Mouse (Mus musculus) small intestine, adult 2 months (tissue): Measurements from ENCODE around the gene Sparcl1. TPM values are rescaled to one million over a fixed set of nuclear protein-coding genes. Genes with fewer than 3 reads are reported as not detected.
A peak's percentile ranks its signal among the peaks of the same experiment; 100 is the strongest.

ENCODE experiments used
- H3K27ac ChIP-seq: fragments of 200-500 bp; 2 replicates; pipeline ENCODE4 v1.5.1; 2012; ENCODE audit warnings: low read depth, low read length, control low read depth, inconsistent platforms; ENCODE audit not compliant: insufficient read depth
- H3K27me3 ChIP-seq: fragments of 200-500 bp; 2 replicates; pipeline ENCODE4 v1.6.1; 2012; ENCODE audit warnings: mild to moderate bottlenecking, moderate library complexity, low read length, inconsistent platforms; ENCODE audit not compliant: control insufficient read depth, insufficient read depth
- H3K36me3 ChIP-seq: fragments of 200-500 bp; 2 replicates; pipeline ENCODE4 v1.6.1; 2012; ENCODE audit warnings: mild to moderate bottlenecking, low read length, control low read depth, inconsistent platforms; ENCODE audit not compliant: control insufficient read depth, insufficient read depth
- H3K4me1 ChIP-seq: fragments of 200-500 bp; 2 replicates; pipeline ENCODE4 v1.6.1; 2012; ENCODE audit warnings: low read length, inconsistent platforms, mixed read lengths; ENCODE audit not compliant: control insufficient read depth, insufficient read depth, insufficient read length
- H3K4me3 ChIP-seq: fragments of 200-500 bp; 2 replicates; pipeline ENCODE4 v1.5.1; 2012; ENCODE audit warnings: low read depth, mild to moderate bottlenecking, control low read depth, inconsistent platforms, low read length, moderate library complexity
- CTCF ChIP-seq: fragments of 200-500 bp; IDR thresholded peaks from 2 replicates; pipeline ENCODE4 v1.5.1; 2012; ENCODE audit warnings: low read depth, mild to moderate bottlenecking, control low read depth, inconsistent platforms, low read length, moderate library complexity, mixed read lengths; ENCODE audit not compliant: insufficient replicate concordance, insufficient read length; ENCODE audit errors: extremely low read depth
- POLR2A ChIP-seq: fragments of 200-500 bp; IDR thresholded peaks from 2 replicates; pipeline ENCODE4 v1.6.1; 2012; ENCODE audit warnings: low read depth, mild to moderate bottlenecking, control low read depth, inconsistent platforms, low read length, moderate library complexity
- WGBS: fragments of 180-500 bp; shearing (Covaris S2); methylation state at CpG from one replicate; pipeline ENCODE4 v1.1.7; 2018; 5-methylcytosine and 5-hydroxymethylcytosine counted together
- polyA plus RNA-seq: library from polyadenylated mRNA; depleted of rRNA; stranded (reverse); fragments of >200 nt; gene quantifications from 2 replicates; pipeline ENCODE4 v1.2.3, GENCODE M21; 2012; rRNA removed

Sparcl1 gene
- polyA plus RNA-seq: 24.3 and 28.8 TPM in 2 replicates

DNA sequence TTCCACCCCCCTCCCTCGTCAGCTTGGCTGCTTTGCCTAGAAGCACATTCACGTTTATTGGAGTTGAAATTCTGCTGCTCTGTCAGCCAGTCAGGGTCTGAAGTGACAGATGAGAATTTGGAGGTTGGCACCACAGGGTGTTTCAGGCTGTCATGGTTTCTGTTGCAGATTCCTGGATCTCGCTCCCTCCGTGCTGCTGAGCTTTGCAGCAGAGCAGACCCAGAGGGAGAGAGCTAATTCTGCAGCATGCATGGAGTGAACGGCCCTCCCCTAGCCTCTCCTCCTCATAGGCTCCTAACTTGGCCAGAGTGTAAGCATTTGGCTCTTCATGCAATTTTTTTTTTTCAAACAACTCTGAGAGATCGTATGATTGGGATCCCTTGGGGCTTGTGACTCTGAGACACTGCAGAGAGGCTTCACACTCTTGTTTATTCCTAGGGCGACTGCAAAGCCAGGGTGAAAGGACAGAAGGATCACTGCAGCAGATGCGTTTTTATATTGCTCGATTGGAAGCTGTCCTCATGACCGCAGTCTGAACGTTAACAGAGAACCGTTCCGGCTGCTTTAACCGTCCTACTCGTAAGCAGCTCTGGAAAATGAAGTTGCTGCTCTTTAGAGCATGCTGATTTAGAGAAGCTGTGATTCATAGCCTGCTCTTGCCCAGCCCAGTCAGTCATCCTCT, at the start of gene Sparcl1:
Gene Sparcl1, minus strand, starts transcription at position 243 of the 682 bp plus-strand sequence.
- Histone ChIP-seq H3K36me3 (no peaks in the 10 kb centered on the region), H3K4me3 (peak within 1 kb of the TSS; percentile 56), H3K4me1 (peaks cover 2% of the 10 kb centered on the region; the same call in 1 of the 2 replicates), H3K27ac (peak within 1 kb of the TSS; percentile 87), H3K27me3 (no peaks in the 10 kb centered on the region)
- 70% methylated on average over 15 of the region's 15 CpGs for WGBS
- TF ChIP-seq POLR2A (peak; percentile 39; the same call in 1 of the 2 replicates), CTCF (no peak)

DNA sequence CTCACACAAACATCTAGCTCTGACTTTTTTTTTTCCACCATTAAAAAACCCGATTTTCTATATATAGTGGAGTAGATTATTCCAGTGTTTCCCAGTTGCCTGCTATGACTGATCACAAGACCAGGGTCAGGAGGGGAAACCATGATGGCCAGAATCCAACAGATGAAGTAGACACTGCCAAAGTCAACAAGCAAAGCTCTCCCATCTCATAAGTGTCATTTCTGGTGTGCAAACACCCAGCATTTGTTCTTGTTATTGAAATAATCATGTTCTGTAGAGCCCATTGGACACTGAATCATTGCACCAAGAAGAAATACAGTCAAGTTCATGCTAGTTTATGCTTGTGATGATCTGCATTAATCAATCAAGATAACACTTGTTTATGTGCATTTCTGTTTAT, 47.9 kb upstream of the Sparcl1 start:
- Histone ChIP-seq H3K27ac (no peak overlapping the region), H3K4me1 (no peaks in the 10 kb centered on the region), H3K4me3 (no peak overlapping the region), H3K27me3 (no peaks in the 10 kb centered on the region), H3K36me3 (no peaks in the 10 kb centered on the region)
- TF ChIP-seq CTCF (no peak), POLR2A (no peak)
- WGBS: 71% methylated on average over 1 of the region's 1 CpGs

DNA sequence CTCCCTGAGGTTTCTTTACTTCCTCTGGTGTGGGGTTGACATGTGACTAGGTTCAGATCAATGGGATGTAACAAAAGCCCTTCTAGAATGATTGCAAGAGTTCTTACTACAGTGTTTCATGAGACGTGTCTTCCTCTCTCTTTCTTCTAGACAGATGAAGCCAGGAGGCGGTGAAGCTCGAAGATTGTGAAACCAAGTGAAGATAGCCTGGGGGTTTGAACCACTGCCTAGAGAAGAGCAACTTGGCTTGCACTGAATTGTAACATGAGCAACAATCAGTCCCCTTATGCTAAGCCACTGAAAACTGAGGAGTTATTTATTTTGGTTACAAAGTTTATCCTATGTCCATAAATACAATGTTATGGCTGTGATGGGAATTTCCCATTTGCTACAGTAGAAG, 47.0 kb upstream of the Sparcl1 start:
- H3K4me1 ChIP-seq: no peaks in the 10 kb centered on the region
- no peak for TF ChIP-seq POLR2A
- TF ChIP-seq CTCF: no peak
- no peaks in the 10 kb centered on the region for H3K27me3 ChIP-seq
- H3K27ac ChIP-seq: no peak overlapping the region
- H3K36me3 ChIP-seq: no peaks in the 10 kb centered on the region
- H3K4me3 ChIP-seq: no peak overlapping the region
- 87% methylated on average over 3 of the region's 3 CpGs for WGBS

DNA sequence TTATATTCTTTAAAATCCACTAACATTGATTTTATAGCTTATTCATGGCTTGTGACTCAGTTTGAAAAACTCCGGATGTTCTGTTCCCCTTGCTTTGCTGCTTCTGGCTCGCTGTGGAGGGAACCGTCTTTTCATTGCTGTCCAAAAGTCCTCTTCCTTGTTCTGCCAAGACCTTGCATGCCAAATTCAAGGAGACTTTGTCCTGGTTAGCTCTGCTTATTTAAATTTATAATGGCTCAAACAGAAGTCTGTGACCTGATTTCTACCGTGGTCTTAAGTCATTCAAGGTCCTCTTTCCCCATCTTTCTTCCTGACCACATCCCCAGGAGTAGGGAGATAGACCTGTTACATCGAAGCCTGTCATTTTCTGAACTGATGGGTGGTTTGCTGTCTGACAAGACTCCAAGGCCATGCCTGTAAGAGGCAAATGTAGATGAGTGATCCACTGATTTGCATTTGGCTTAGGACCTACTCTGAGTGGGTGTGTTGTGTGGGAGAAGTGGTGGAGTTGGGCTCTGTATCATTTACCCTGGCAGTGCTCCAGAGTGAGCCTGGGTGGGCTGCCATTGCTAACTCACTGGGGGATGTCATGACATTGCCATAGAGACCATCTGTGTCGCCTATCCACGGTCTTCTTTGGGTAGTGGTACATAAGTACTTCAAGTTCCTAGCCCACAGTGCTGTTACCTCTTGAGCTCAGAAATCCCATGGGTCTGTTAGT, 45.0 kb upstream of the Sparcl1 start:
- no peak overlapping the region for H3K27ac ChIP-seq
- 58% methylated on average over 7 of the region's 7 CpGs for WGBS

DNA sequence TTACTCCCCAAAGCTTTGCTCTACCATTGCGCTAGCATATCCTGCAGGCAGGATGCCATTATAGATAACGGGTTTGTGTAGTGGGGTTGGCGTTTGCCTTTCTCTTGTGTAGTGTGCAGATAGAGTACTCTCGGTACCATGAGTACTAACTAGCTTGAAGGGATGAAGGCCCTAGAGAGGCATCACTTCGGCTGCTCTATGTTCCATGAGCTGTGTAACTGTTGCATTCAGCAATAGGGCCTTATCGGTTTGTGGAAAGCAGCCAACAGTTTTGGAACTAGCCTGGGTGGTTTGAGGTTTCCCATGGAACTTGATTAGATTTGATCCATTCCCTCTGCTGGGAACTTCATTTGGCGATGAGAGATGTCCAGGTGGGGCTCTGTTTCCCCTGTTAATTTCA, 44.2 kb upstream of the Sparcl1 start:
- TF ChIP-seq POLR2A (no peak), CTCF (no peak)
- H3K27me3 ChIP-seq: no peaks in the 10 kb centered on the region
- 84% methylated on average over 7 of the region's 7 CpGs for WGBS
- no peaks in the 10 kb centered on the region for H3K4me1 ChIP-seq
- H3K27ac ChIP-seq: no peak overlapping the region
- H3K36me3 ChIP-seq: no peaks in the 10 kb centered on the region
- H3K4me3 ChIP-seq: no peak overlapping the region

More for the DNA sequence above, 45.0 kb upstream of the Sparcl1 start:
- TF ChIP-seq POLR2A: no peak
- no peak for TF ChIP-seq CTCF
- Histone ChIP-seq H3K36me3 (no peaks in the 10 kb centered on the region), H3K4me3 (no peak overlapping the region), H3K4me1 (no peaks in the 10 kb centered on the region), H3K27me3 (no peaks in the 10 kb centered on the region)

DNA sequence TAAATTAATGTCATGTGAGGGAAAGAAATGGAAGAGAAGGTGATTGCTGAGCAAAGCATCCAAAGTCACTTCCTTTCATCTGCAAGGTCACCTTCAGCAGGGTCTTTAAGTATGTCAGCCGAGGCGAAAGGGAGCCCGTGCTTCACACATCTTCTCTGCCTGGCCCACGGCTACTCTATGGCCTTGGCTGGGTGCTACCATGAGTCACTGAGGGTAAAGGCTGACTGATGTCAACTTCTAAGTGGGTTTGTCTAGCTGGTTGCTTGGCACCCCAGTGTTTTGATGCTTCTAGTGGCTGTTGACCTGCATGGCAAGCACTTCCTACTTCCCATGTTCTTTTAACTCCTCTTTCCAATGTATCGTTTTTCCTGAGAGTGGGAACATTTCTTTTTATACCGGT, 36.7 kb upstream of the Sparcl1 start:
- TF ChIP-seq POLR2A (no peak), CTCF (no peak)
- H3K27me3 ChIP-seq: no peaks in the 10 kb centered on the region
- WGBS: 88% methylated on average over 6 of the region's 6 CpGs

DNA sequence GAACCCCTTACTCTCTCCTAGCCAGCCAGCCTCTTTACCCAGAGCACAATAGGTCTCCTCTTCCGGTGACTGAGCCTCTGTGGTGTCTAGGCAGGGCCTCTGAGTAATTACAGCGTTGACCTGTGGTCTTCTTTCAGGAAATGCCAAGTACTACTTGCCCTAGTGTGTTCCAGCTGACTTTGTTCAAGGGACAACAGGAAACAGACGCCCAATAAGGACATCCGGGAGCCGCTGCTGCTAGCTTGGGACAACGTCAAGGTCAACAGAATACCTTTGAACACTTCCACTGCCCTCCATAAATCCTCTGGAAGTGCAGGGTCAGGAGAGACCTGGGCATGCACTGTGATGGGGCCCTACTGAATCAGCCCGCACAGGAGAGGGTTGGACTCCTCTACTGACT, 35.8 kb upstream of the Sparcl1 start:
- H3K36me3 ChIP-seq: no peaks in the 10 kb centered on the region
- no peak overlapping the region for H3K4me3 ChIP-seq
- TF ChIP-seq CTCF (no peak), POLR2A (no peak)
- H3K27ac ChIP-seq: no peak overlapping the region
- no peaks in the 10 kb centered on the region for H3K27me3 ChIP-seq
- no peaks in the 10 kb centered on the region for H3K4me1 ChIP-seq
- WGBS: 58% methylated on average over 7 of the region's 7 CpGs

More for the DNA sequence above, 36.7 kb upstream of the Sparcl1 start:
- Histone ChIP-seq H3K27ac (no peak overlapping the region), H3K4me1 (no peaks in the 10 kb centered on the region), H3K36me3 (no peaks in the 10 kb centered on the region), H3K4me3 (no peak overlapping the region)
